Mouse (Mus musculus) cerebellum, adult (tissue): Measurements from ENCODE around the gene Vma21-ps.
"Not testable (repeated sequence)": the region's sequence is repeated elsewhere in the genome, so short reads cannot be mapped to it uniquely, and the experiment has no call there.

Experiments used
- ATAC-seq: cut with Nextera tagmentation; 2 replicates; pipeline ENCODE4 v1.9.2; 2017; ENCODE audit warnings: mild to moderate bottlenecking, moderate library complexity, mixed read lengths; ENCODE audit not compliant: insufficient number of reproducible peaks, low FRiP score, low TSS enrichment

Gene Vma21-ps

DNA sequence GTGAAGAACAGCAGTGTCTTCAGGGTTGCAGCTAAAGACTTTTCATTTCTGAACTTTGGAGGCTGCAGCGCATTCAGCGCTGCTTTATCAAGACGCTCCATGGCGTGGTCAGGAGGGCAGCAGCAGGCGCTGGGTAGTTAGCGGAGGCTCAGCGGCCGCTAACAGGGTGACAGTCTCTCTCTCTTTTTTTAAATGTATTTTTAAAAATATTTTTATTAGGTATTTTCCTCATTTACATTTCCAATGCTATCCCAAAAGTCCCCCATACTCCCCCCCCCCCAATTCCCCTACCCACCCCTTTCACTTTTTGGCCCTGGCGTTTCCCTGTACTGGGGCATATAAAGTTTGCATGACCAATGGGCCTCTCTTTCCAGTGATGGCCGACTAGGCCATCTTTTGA, at the start of gene Vma21-ps:
TSS of gene Vma21-ps (minus strand) at position 101 of the 400 bp plus-strand sequence.
- not testable (repeated sequence) for ATAC-seq

DNA sequence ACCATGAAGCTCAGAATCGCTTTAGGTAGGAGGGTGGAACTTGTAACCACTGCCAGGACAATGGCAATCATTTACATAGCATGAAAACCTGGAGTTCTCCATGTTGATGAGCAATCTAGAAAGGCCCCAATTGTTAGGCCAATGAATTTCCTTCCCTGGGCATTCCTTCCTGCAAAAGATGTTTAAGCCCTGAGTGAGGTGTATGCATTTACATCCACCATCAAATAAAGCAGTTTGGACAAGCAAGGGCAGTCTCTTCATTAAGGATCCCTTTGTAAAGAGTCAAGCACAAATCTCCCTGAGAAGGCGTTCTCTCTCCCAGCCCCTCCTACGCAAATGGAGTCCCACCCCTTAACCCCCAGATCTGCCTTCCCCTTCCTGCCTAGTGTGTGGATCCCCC, 46.0 kb upstream of the Vma21-ps start:
- ATAC-seq = no peak

DNA sequence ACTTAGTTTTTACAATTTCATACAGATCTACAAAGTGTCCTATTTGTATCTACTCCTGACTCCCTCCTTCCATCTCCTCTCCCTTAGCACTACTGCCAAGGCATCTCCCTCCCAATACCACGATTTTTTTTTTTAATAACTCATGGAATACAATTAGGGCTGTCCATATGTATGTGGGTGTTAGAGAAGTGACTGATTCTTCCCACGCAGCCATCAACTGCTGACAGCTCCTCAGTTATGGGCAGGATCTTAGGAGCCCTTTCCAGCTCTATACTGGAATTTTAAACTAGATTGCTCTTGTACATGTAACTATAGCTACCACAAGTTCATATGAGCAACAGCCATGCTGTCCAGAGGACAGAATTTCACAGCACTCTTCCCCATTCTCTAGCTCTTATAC, 33.6 kb upstream of the Vma21-ps start:
- ATAC-seq = no peak

DNA sequence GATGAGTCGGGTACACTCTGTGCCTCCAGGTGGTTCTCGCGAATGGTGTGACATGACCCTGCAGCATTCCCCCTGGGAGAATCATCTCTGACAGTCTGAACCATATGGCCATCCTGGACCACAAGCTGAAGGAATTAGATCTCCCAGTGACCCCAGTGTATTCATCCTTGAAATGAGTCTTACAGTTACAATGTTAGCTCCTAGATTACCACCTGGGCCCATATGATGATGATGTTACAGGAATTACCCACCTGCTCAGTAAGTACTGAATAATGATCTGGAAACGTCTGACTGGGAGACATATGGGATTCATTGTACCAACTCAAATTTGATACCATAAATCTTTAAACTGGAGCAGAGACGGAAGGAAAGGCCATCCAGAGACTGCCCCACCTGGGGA, 29.4 kb upstream of the Vma21-ps start:
- no peak for ATAC-seq

DNA sequence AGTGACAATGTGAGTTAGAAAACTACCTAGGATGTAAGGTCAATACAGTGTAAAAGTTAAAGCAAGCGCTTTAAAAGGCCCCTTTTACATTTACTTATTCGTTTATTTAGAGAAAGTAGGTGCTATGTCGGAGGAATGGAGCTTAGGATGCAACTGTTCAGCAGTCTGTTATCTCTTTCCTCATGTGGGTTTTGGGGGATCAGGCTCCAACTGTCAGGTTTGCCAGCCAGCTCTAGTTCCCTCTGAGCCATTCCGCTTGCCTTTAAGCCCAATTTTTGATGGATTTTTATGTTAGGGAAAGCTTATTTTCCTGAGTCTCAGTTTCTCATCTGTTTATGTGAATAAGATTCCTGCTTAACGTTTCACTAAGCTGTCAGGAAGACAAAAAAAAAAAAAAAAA, 22.3 kb upstream of the Vma21-ps start:
- ATAC-seq = no peak

DNA sequence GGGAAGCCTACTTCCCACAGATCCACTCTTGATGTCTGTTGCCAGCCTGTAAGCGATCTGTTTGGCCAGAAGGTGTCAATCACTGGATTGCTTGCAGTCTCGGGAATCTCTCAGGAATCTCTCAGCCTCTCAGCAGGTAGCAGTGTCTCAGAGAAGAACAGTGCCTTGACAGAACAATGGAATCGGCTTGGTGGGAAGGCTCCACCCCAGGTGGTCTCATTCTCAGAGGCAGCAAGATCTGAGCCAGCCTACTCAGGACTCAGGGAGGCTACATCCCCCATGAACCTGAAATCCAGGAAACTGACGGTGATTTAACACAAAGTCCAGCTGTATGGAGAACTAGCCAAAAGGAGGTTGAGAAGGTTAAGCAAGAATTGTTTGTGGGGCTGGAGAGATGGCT, 20.5 kb upstream of the Vma21-ps start:
- no peak for ATAC-seq

DNA sequence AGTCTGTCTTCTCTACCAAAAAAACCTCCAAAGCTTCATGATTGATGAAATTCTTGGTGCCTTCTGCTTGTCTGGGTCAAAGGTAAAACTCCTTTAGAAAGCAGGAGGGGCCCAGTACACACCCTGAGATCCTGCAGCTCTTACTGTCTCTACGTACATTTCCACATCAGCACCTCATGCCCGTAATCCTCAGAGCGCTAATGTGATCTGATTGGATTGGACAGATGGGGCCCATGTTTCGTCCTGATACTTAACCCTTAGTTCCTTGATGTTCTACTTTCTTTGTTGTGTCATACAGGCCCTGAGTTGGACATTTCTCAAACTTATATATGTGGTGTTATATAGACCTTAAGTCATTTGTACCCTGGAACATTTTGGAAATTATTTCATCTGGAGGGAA, 9.6 kb downstream of the Vma21-ps start:
- ATAC-seq = no peak

DNA sequence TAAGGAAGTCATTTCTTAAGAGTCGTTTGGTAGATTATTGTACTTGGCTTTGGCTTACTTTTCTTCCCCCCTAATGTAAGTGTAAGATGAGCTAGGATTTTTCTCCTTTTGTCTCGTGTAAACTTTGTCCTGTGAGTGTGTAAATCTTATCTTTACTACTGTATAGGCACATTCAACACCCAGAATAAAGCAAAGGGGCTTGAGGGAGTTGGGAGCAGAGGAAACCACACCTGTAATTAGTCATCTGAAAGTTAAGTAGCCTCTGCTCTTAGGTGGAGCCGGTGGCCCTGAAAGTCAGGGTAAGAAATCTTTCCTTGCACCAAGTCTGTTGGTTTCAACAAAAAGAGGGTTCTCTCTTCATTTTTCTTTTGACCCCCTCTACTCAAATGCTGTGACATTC, 23.6 kb downstream of the Vma21-ps start:
- no peak for ATAC-seq

DNA sequence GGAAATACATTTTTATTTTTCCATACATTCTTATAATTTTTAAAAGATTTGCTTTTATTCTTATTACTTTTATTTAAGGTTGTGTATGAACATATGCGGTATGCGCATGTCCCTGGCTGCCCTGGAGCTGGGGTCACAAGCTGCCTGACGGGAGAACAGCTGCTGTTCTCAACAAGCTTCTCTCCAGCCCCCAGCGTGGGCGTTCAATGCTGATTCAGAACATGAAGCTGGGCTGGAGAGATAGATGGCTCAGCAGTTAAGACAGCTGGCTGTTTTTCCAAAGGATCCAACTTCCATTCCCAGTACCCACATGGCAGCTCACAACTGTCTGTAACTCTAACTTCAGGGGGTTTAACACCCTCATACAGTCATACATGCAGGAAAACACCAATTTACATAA, 35.7 kb downstream of the Vma21-ps start:
- ATAC-seq = no peak

DNA sequence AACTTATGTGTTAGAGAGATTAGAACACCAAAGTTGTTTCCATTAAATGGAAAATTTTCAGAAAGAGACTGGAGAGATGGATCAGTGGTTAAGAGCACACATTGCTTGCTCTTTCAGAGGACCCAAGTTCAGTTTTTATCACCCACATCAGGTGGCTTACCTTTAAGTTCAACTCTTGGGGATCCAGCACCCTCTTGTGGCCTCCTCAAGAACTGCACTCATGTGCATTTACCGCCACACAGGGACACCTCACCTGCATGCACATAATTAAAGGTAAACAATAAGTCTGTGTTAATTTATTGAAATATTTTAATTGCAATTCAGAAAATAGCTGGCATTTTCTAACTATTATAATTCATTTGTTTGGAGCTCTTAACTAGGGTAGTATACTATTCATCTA, 37.3 kb downstream of the Vma21-ps start:
- no peak for ATAC-seq
